Comparison of ENCODE assay signal across 27 mouse cellular contexts in the genomic region with DNA sequence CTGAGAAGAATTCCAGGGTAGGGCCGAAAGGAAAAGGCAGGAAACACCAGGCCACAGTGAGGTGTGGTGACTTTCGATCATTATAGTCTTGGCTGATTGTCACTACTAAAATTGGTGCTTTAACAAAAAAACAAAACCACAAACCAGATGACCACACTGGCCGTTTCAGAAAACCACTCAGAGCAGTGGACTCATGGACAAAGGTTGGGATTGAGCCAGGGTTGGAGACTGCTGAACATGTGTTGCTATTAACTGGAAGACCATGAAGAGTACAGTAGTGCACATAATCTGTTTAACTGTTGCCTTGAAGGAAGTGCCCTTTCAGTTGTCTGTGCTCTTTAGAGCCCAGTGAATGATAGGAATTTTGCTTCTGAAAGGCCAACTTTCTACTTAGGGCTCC. TPM values are rescaled to one million over a fixed set of nuclear protein-coding genes. Genes with fewer than 3 reads are reported as not detected.
DNase-seq lines count a peak whose midpoint lies in the region; ATAC-seq and TF ChIP-seq lines count a peak whose summit lies in the region.
"Had no signal": no experiment of that assay in that cellular context is flagged by ENCODE, and none has a peak within 500 bp of the region (broad histone marks: within the 10 kb centered on the region; RNA-seq: fewer than 3 reads in every experiment).

No protein-coding gene starts in this region.

- WGBS in lung, postnatal 0 days = 60% methylated on average over 3 of the region's 3 CpGs

- intact Hi-C loops in gastrocnemius, adult 2 months (cut with DNase I) = no loop called here

- H3K27me3 ChIP-seq in lung, postnatal 0 days (replicated peaks; ENCODE audit: insufficient read depth, low read length) = no peaks in the 10 kb centered on the region
- no peaks in the 10 kb centered on the region for H3K27me3 ChIP-seq in myocyte (ENCODE audit: control insufficient read depth, insufficient read depth, insufficient read length)
- H3K27me3 ChIP-seq: hindbrain, embryonic 13.5 days; liver, embryonic 15.5 days; megakaryocyte, embryonic 14.5 days had no signal

- H3K4me3 ChIP-seq in lung, postnatal 0 days (ENCODE audit: low read depth, low read length) = no peak overlapping the region
- H3K4me3 ChIP-seq in gastrocnemius, adult 2 months = no peak overlapping the region
- no peak overlapping the region for H3K4me3 ChIP-seq in myocyte
- H3K4me3 ChIP-seq: erythroblast, embryonic 14.5 days; hindbrain, embryonic 13.5 days; liver, embryonic 15.5 days; megakaryocyte, embryonic 14.5 days had no signal

- H3K4me2 ChIP-seq in lung, postnatal 0 days (replicated peaks; ENCODE audit: low read depth, low read length) = no peak overlapping the region
- H3K4me2 ChIP-seq in myocyte (ENCODE audit: low read depth) = peak overlapping the region; percentile 75
- H3K4me2 ChIP-seq: hindbrain, embryonic 13.5 days; liver, embryonic 15.5 days had no signal

- ATAC-seq in lung, postnatal 0 days = no peak
- ATAC-seq: forebrain, embryonic 16.5 days had no signal

- no peaks in the 10 kb centered on the region for H3K4me1 ChIP-seq in lung, postnatal 0 days (ENCODE audit: insufficient read depth, low read depth, low read length)
- H3K4me1 ChIP-seq: liver, embryonic 15.5 days; megakaryocyte, embryonic 14.5 days had no signal

- H3K27ac ChIP-seq in lung, postnatal 0 days (ENCODE audit: low read length) = no peak overlapping the region
- H3K27ac ChIP-seq in gastrocnemius, adult 2 months = peak overlapping the region; percentile 61
- H3K27ac ChIP-seq: hindbrain, embryonic 13.5 days; liver, embryonic 15.5 days had no signal

- DNase-seq in lung, postnatal 10 days = peak; percentile 41
- DNase-seq in lung, postnatal 0 days (ENCODE audit: low spot score) = no peak
- peak; percentile 61 for DNase-seq in NIH3T3 (ENCODE audit: low read depth)
- peak; percentile 40 for DNase-seq in gastrocnemius, adult 2 months
- DNase-seq in frontal cortex, adult 2 months (ENCODE audit: extremely low spot score in 1 of 2, low spot score in 1 of 2) = no peak
- no peak for DNase-seq in spleen, adult 18-20 months
- DNase-seq: cerebellum, adult 2 months; kidney, adult 9 months; kidney, postnatal 4 days; lung, postnatal 14 days; midbrain, embryonic 14.5 days; right cerebral cortex, postnatal 14 days; thymus, postnatal 4 days had no signal

- H3K9ac ChIP-seq in lung, postnatal 0 days (replicated peaks; ENCODE audit: low read depth) = no peak overlapping the region
- H3K9ac ChIP-seq: hindbrain, embryonic 13.5 days; liver, embryonic 15.5 days had no signal

- TF ChIP-seq CTCF in lung, postnatal 0 days (IDR thresholded peaks at IDR 0.05) = no peak
- TF ChIP-seq CTCF in gastrocnemius, adult 2 months (IDR thresholded peaks at IDR 0.05) = no peak

- TF ChIP-seq EP300 in lung, postnatal 0 days (IDR thresholded peaks at IDR 0.05) = no peak

- H3K36me3 ChIP-seq in lung, postnatal 0 days (ENCODE audit: insufficient read depth, low read length) = peaks cover 12% of the 10 kb centered on the region; the same call in 1 of the 2 replicates
- H3K36me3 ChIP-seq in myocyte (ENCODE audit: control insufficient read depth, insufficient read depth) = peaks cover 13% of the 10 kb centered on the region
- H3K36me3 ChIP-seq: G1E; hindbrain, embryonic 13.5 days had no signal

- no peaks in the 10 kb centered on the region for H3K9me3 ChIP-seq in lung, postnatal 0 days (ENCODE audit: low read length)
- H3K9me3 ChIP-seq: G1E; hindbrain, embryonic 13.5 days; liver, embryonic 15.5 days; megakaryocyte, embryonic 14.5 days had no signal

- no peaks in the 10 kb centered on the region for H3K79me2 ChIP-seq in myocyte (ENCODE audit: control insufficient read depth, insufficient read depth)

- TF ChIP-seq POLR2A in myocyte (IDR thresholded peaks at IDR 0.05; ENCODE audit: insufficient read length, low read depth) = no peak

- H3ac ChIP-seq in myocyte (ENCODE audit: control insufficient read depth, insufficient read length) = no peak overlapping the region

TF ChIP-seq in myocyte, 11 proteins besides CTCF, POLR2A, EP300 and RAD21:
- TF ChIP-seq CEBPB (IDR thresholded peaks at IDR 0.05; ENCODE audit: insufficient read depth, poor library complexity, severe bottlenecking) (no peak), TCF12 (IDR thresholded peaks at IDR 0.05; ENCODE audit: insufficient read depth, poor library complexity, severe bottlenecking) (no peak), TCF3 (IDR thresholded peaks at IDR 0.05; ENCODE audit: insufficient read length, low read depth) (no peak), REST (IDR thresholded peaks at IDR 0.05; ENCODE audit: insufficient read depth, insufficient read length) (no peak), MYOG (IDR thresholded peaks at IDR 0.05; ENCODE audit: control insufficient read depth in 1 of 3, insufficient read depth in 1 of 3, insufficient read length in 2 of 3, low read depth in 2 of 3) (no peak), USF1 (IDR thresholded peaks at IDR 0.05; ENCODE audit: low read depth) (no peak), POLR2AphosphoS2 (IDR thresholded peaks at IDR 0.05; ENCODE audit: insufficient read length, low read depth) (no peak), MYOD1 (IDR thresholded peaks at IDR 0.05; ENCODE audit: control insufficient read depth in 1 of 3, insufficient read length in 2 of 3, low read depth in 2 of 3) (no peak), E2F4 (IDR thresholded peaks at IDR 0.05; ENCODE audit: insufficient read depth) (no peak), SRF (IDR thresholded peaks at IDR 0.05; ENCODE audit: control insufficient read depth, insufficient read length, low read depth) (no peak), MAX (IDR thresholded peaks at IDR 0.05; ENCODE audit: low read depth) (no peak)

RNA-seq across cellular contexts. Expression of gene Smlr1, which starts 8.9 kb away (rescaled TPM):
- not detected in 2 replicates for polyA plus RNA-seq in lung, postnatal 0 days (2015; fragmentation: Nextera tagmentation; extraction: Ambion mirVana)
- total RNA-seq in gastrocnemius, adult 2 months (2021) = not detected
- polyA plus RNA-seq in myocyte (2012; fragmentation: generic; extraction: Trizol) = 0.05 TPM
- polyA plus RNA-seq in frontal cortex, adult 2 months (2012; rRNA removed) = not detected in 2 replicates
- total RNA-seq: gastrocnemius, adult 8-10 months; heart, postnatal 14 days; layer of hippocampus, postnatal 10 days; left cerebral cortex, adult 8-10 months; neutrophil, adult 5-6 weeks had no signal
- polyA plus RNA-seq: cerebellum, adult 2 months; erythroblast, embryonic 14.5 days; forebrain, embryonic 16.5 days; G1E; intestine, embryonic 14.5 days; limb, embryonic 11.5 days; midbrain, embryonic 14.5 days had no signal

Comparison
In these comparisons a context has a peak if more than half of its experiments do, and no peak if none do; other contexts are left out.
1. DNase-seq: peak in lung, postnatal 10 days (single experiment), NIH3T3 (single experiment) and gastrocnemius, adult 2 months (single experiment); none in lung, postnatal 0 days (single experiment), frontal cortex, adult 2 months (0 of 2) and spleen, adult 18-20 months (0 of 2).